Mouse (Mus musculus) cortical plate, adult 2 months (tissue): ENCODE measurements at regions not wholly inside any gene's neighbourhood (a gene's known extent, or its start where the extent isn't known, plus 50 kb on each side); places are given as distances from the start of the nearest gene placed in this dataset.

Source experiments
- H3K27ac ChIP-seq: fragments of 200-500 bp; 2 replicates; pipeline ENCODE4 v1.5.1; 2012; ENCODE audit warnings: low read length, control low read depth, inconsistent platforms; ENCODE audit not compliant: insufficient read depth
- H3K4me1 ChIP-seq: fragments of 200-500 bp; 2 replicates; pipeline ENCODE4 v1.6.1; 2011; ENCODE audit warnings: low read length; ENCODE audit not compliant: control insufficient read depth, insufficient read depth
- H3K4me3 ChIP-seq: fragments of 200-500 bp; 2 replicates; pipeline ENCODE4 v1.5.1; 2011; ENCODE audit warnings: mild to moderate bottlenecking, low read length, control low read depth; ENCODE audit not compliant: insufficient read depth
- CTCF ChIP-seq: fragments of 200-500 bp; IDR thresholded peaks from 2 replicates; pipeline ENCODE4 v1.5.1; 2011; ENCODE audit warnings: mild to moderate bottlenecking, control low read depth, low read length; ENCODE audit not compliant: insufficient read depth; ENCODE audit errors: extremely low read depth
- POLR2A ChIP-seq: fragments of 200-500 bp; IDR thresholded peaks from 2 replicates; pipeline ENCODE4 v1.6.1; 2011; ENCODE audit warnings: mild to moderate bottlenecking, low read length, control low read depth; ENCODE audit not compliant: insufficient read depth; ENCODE audit errors: extremely low read depth

DNA sequence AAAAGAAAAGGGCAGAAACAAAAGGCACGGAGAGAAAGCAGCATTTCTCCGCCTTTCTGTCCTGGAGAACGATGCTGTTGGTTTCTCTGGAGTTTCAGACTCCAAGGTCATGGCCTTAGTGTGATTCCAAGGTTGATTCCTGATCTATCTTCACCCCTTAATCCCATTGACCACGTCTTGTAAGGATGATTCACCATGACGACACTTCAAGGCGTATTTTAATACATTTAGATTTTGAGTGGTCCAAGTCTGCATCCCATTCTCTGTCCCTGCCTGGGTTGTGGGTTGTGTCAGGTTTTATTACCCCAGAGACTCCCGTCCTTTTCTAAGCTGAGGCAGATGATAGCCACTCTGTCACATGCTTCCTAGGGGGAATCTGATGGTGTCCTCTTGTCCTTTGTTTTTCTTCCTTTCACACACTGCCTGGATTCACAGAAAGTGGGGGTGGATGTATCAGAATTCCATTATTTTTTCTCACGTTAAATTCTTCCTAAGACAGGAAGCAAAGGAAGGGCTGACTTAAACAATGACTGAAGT lies 505.0 kb upstream of the Tmpo start:
- Histone ChIP-seq H3K27ac (no peak overlapping the region), H3K4me1 (no peaks in the 10 kb centered on the region), H3K4me3 (no peak overlapping the region)
- TF ChIP-seq CTCF (no peak), POLR2A (no peak)

DNA sequence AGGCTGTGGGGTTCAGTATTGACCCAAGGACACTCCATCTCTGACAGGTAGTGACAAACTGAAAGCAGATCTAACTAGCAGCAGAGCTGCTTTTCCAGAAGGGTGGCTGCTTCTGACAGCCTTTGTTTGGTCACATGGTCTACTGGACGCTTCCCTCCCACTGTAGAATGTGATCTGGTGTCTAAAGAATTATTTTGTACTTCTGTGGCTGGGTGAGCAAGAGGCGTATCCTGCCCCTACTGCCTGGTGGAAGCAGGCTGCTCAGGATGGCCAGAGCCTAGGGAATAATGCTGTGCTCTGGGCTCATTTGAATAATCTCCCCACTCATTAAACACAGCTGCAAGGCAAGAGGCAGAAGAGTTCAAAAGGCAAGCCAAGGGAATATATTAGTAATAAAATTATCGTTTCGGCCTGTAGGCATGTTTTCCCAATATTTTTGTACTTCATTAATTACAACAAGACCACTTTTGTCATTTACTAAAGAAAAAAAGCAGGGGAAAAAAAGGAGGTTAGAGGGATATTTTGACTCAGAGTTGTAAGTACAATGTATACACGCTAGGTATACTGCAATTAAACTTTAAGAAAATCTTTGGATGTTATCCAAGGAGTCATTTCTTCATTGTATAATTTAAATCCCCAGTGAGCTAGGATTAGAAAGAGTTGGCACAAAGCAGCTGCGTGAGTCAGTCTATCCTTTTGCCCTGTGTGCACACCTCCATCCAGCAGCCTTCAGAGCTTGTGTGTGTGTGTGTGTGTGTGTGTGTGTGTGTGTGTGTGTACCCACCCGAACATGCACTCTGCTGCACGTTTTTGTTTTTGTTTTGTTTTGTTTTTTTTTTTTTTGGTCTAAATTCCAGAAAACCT lies 504.3 kb upstream of the Tmpo start:
- H3K27ac ChIP-seq, result no peak overlapping the region
- H3K4me1 ChIP-seq, result no peaks in the 10 kb centered on the region
- TF ChIP-seq CTCF (no peak), POLR2A (no peak)
- H3K4me3 ChIP-seq, result no peak overlapping the region

DNA sequence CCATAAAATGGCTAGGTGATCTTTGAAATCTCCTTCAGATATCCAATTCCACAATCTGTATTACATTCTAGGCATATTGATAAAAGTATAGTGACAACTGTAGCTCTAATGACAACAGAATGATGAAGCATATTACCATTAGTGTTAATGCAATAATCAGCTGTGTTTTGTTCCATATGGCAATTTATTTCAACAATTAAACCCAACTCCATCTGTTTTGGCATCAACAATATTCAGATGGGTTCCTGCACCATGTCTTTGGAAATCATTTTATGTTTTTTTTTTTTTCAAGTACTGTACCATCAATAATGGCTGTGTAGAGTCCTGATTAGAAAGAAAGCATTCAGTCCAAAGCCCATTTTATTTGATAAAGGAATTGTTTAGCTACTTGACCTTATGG lies 498.5 kb upstream of the Tmpo start:
- no peaks in the 10 kb centered on the region; the same call in 1 of the 2 replicates for H3K4me1 ChIP-seq
- TF ChIP-seq POLR2A (no peak), CTCF (no peak)
- H3K4me3 ChIP-seq, result no peak overlapping the region
- no peak overlapping the region for H3K27ac ChIP-seq

DNA sequence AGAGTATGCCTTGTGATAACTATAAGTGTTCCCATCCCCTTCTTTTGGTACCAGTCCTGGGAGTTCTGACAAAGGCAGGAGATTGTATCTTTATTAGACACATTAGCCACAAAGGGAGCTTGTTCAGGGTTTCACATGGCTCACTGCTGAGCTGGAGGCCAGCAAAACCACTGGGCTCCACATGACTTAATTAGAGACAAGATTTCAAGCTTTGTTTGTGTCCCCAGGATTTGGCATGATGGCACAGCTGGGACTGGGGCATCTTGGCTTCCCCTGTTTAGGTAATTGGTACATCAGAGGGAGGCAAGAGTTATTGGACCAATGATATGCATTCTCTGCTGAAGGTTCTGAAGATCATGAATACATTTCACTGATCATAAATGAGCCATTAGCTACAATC lies 456.8 kb upstream of the Tmpo start:
- H3K27ac ChIP-seq, result no peak overlapping the region
- TF ChIP-seq CTCF (no peak), POLR2A (no peak)

DNA sequence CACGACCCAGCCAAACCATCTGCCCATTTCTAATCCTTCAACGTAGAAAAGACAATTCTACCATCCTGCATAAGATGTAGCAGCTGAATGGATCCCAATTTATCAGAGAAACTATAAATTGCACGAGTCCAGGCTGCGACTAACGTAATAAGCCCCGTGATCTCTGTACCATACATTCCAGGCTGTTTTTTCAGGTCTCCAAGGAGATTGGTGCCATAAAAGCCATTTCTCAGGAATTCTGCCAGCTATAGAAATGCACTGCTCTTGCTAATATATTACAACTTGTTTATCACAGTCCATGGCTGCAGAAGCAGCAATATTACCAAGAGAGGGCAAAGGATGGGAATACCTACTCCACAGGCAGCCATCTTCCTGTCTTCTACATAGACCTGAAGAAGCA lies 447.6 kb upstream of the Tmpo start:
- no peak overlapping the region for H3K27ac ChIP-seq
- H3K4me3 ChIP-seq, result no peak overlapping the region
- TF ChIP-seq CTCF (no peak), POLR2A (no peak)
- no peaks in the 10 kb centered on the region for H3K4me1 ChIP-seq

More for the DNA sequence above, 456.8 kb upstream of the Tmpo start:
- no peaks in the 10 kb centered on the region for H3K4me1 ChIP-seq
- H3K4me3 ChIP-seq, result no peak overlapping the region

DNA sequence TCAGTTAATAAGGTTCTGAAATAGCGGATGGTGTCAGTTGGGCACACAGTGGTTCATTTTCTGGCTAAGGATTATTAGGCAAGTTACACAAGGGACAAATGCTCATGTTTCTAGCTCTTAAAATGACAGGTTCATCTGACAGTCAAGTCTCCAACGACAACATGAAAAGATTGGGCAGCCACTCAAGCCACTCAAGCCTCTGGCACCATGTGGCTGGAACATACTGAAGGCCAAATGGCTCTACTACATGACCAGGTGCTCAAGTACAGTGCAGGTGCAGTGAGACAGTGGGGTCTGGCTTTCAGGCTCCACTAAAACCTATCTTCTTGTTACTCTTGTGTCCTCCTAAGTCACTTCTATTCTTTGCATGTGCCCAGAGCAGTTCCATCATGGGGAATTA lies 441.2 kb upstream of the Tmpo start:
- Histone ChIP-seq H3K4me3 (no peak overlapping the region), H3K4me1 (no peaks in the 10 kb centered on the region), H3K27ac (no peak overlapping the region)
- no peak for TF ChIP-seq CTCF
- no peak for TF ChIP-seq POLR2A

DNA sequence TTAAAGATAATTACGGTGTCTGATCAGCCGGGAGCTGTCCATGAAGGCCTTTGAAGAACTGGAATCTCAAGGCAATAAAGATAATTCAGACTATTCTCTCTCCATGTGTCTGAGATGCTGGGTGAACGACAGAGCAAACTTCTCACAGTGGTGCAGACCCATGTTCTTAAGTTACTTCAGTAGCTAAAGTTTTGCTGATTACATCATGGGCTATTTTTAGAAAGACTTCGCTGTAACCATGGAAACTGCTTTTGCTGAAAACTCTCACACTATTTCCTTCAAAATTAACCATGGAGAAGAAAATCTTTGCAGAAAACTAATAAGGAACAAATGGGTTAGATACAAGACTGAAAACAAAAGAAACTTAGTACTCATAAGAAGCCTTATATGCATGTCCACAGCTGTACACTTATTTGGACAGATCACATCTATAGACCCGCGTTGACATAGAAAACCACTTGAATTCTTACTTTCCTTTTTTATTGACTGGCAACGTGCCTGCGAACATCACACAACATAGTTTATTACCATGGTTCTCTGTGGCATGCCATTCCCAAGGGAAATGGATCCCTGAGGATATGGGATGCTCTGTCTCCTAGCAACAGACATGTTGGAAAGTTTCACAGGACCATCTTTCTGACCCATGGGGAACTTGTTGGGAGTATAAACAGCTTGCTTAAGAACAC lies 432.8 kb upstream of the Tmpo start:
- TF ChIP-seq CTCF (no peak), POLR2A (no peak)
- H3K4me3 ChIP-seq, result no peak overlapping the region
- H3K27ac ChIP-seq, result no peak overlapping the region
- H3K4me1 ChIP-seq, result no peaks in the 10 kb centered on the region; the same call in 1 of the 2 replicates

DNA sequence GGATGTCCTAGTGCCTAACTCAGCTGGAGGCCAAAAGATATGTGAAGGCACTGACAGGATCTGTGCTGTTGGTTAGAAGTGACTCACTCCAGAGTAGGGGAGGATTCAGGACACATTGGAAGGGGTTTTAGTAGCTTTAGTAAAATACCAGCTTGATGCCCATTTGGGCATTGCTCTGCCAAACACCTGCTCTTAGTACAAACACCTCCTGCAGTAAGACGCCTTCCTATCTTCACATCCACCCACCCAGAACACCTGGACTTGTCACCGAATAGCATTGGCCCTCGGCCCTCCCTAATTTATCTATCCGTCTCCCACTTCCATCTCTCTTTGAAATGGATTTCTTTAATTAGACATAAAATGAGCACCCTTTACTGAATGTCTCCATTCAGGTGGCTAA lies 430.9 kb upstream of the Tmpo start:
- no peak overlapping the region for H3K4me3 ChIP-seq
- no peaks in the 10 kb centered on the region; the same call in 1 of the 2 replicates for H3K4me1 ChIP-seq
- no peak overlapping the region for H3K27ac ChIP-seq
- TF ChIP-seq POLR2A (no peak), CTCF (no peak)

DNA sequence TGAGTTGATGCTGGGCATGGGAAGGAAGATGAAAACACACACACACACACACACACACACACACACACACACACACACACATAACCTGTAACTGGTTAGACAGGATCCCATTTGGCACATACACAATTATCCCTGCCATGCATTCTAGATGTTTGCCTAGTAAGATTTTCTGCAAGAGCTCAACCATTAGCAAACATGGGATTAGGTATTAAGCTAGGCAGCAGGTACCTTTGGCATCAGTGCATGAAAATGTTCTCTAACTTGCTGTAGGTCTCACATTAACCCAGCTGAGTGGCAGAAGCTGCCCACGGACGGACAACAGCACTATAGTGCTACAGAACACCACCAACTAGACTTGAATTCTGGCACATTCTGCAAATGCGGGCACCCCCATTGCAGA lies 413.8 kb upstream of the Tmpo start:
- no peaks in the 10 kb centered on the region for H3K4me1 ChIP-seq
- no peak overlapping the region for H3K4me3 ChIP-seq
- H3K27ac ChIP-seq, result no peak overlapping the region
- TF ChIP-seq POLR2A (no peak), CTCF (no peak)

DNA sequence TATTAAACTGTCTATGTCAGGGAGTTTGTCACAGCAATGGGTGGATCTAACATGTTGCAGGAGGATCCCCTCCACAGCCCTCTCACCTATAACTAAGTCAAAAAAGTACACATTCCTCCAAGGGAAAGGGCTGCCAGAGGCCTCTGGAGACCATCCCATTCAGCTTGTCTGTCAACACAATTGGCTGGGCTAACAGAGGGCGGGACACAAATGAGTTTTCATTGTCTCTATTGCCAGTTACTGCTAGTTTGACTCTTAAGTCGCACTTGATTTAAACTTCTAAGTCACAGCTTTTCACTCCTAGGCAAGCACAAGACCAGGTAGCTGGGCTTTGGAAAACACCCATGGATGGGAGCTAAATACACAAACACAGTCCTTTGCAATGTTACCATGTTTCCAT lies 412.3 kb upstream of the Tmpo start:
- H3K4me3 ChIP-seq, result no peak overlapping the region
- no peak overlapping the region for H3K27ac ChIP-seq
- no peaks in the 10 kb centered on the region for H3K4me1 ChIP-seq
- TF ChIP-seq CTCF (no peak), POLR2A (no peak)

DNA sequence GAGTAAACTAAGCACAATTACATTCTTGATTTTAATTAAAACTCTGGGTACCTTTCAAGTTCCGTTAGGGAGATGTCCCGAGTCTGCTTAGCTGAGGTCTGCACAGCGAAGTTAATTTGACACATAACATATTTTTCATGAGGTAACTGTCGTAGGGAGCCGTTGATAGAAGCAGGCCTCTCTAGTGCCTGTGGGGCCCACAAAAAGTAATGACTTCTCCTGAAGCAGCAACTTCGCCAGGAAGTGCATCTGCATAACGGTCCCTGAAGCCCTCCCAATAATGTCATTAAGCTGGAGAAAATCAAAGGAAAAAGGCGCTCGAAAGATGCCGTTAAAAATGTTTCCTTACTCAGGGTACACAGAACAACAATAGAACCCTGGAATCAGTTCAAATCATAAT lies 410.7 kb upstream of the Tmpo start:
- Histone ChIP-seq H3K4me1 (no peaks in the 10 kb centered on the region), H3K4me3 (no peak overlapping the region), H3K27ac (no peak overlapping the region)
- TF ChIP-seq CTCF (no peak), POLR2A (no peak)
